Mouse (Mus musculus) kidney, adult 18-20 months (tissue): ENCODE results near the gene Sort1.
A peak's percentile ranks its signal among the peaks of the same experiment; 100 is the strongest.

Experiments
- DNase-seq: peaks from one replicate; pipeline ENCODE4 v3.0.0; 2021

The Sort1 gene

GRCm38 (mm10) chr3:108328441-108328841 lies 44.6 kb downstream of the Sort1 start:
- DNase-seq = peak; percentile 43

- DNase-seq = no peak
Measured at GRCm38 (mm10) chr3:108330812-108331211, 46.9 kb downstream of the Sort1 start.

- no peak for DNase-seq
Measured at GRCm38 (mm10) chr3:108336878-108337277, 53.0 kb downstream of the Sort1 start.

GRCm38 (mm10) chr3:108341040-108341439 lies 57.2 kb downstream of the Sort1 start:
- DNase-seq = no peak

GRCm38 (mm10) chr3:108342185-108342584 lies 58.3 kb downstream of the Sort1 start:
- DNase-seq = no peak

GRCm38 (mm10) chr3:108345855-108346254 lies 62.0 kb downstream of the Sort1 start:
- no peak for DNase-seq

GRCm38 (mm10) chr3:108348376-108348775 lies 64.5 kb downstream of the Sort1 start:
- no peak for DNase-seq

GRCm38 (mm10) chr3:108355245-108355644 lies 71.4 kb downstream of the Sort1 start:
- DNase-seq = no peak

GRCm38 (mm10) chr3:108357051-108357450 lies 73.2 kb downstream of the Sort1 start:
- no peak for DNase-seq

GRCm38 (mm10) chr3:108358445-108358844 lies 74.6 kb downstream of the Sort1 start:
- DNase-seq = no peak

GRCm38 (mm10) chr3:108360894-108361293 lies 77.0 kb downstream of the Sort1 start:
- no peak for DNase-seq

- DNase-seq = no peak
Measured at GRCm38 (mm10) chr3:108363626-108364025, 79.7 kb downstream of the Sort1 start.

GRCm38 (mm10) chr3:108364270-108364995 lies 80.6 kb downstream of the Sort1 start, which contains the start of gene Mybphl:
TSS of gene Mybphl (plus strand) at chr3:108364911.
- no peak for DNase-seq

- no peak for DNase-seq
Measured at GRCm38 (mm10) chr3:108367173-108367572, 83.3 kb downstream of the Sort1 start.

- no peak for DNase-seq
Measured at GRCm38 (mm10) chr3:108367828-108368227, 83.9 kb downstream of the Sort1 start.

- DNase-seq = no peak
Measured at GRCm38 (mm10) chr3:108368721-108369120, 84.8 kb downstream of the Sort1 start.

- DNase-seq = no peak
Measured at GRCm38 (mm10) chr3:108372274-108372673, 88.4 kb downstream of the Sort1 start.

- DNase-seq = no peak
Measured at GRCm38 (mm10) chr3:108372691-108373090, 88.8 kb downstream of the Sort1 start.

GRCm38 (mm10) chr3:108378875-108379663 lies 95.2 kb downstream of the Sort1 start:
- no peak for DNase-seq

- DNase-seq = no peak
Measured at GRCm38 (mm10) chr3:108380695-108381094, 96.8 kb downstream of the Sort1 start.

- no peak for DNase-seq
Measured at GRCm38 (mm10) chr3:108381945-108382875, 98.3 kb downstream of the Sort1 start.

GRCm38 (mm10) chr3:108383485-108384354 lies 99.8 kb downstream of the Sort1 start, which contains the start of gene Psrc1:
TSS of gene Psrc1 (plus strand) at chr3:108383839.
- peak; percentile 92 for DNase-seq
